Mouse (Mus musculus): ENCODE measurements at regions not wholly inside any gene's neighbourhood (a gene's known extent, or its start where the extent isn't known, plus 50 kb on each side); places are given as distances from the start of the nearest gene placed in this dataset.
"Not testable (repeated sequence)": the region's sequence is repeated elsewhere in the genome, so short reads cannot be mapped to it uniquely, and the experiment has no call there.

DNA sequence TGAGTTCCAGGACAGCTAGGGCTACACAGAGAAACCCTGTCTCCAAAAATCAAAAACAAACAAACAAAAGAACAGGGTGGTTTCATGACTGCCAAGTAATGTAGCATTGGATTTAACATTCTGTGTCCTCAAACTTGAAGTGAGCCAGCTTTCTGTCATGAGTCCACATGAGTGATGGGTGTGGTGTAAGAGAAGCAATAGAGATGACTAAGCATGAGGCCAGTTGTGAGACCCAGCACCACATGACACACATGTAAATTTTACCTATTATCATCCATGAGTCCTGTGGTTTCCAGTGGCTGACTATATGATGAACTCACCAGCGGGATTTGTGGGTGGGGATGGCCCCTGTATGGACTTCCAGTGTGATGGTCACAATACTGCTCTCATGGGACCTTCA is 176.0 kb upstream of the Peli2 start:
- Histone ChIP-seq H3K4me2 (replicated peaks) (no peak overlapping the region), H3K4me3 (no peak overlapping the region), H3K27ac (no peak overlapping the region), H3K27me3 (no peaks in the 10 kb centered on the region), H3K9me3 (no peaks in the 10 kb centered on the region), H3K36me3 (no peaks in the 10 kb centered on the region), H3K9ac (no peak overlapping the region), H3K4me1 (no peaks in the 10 kb centered on the region)
- no peak for ATAC-seq (ENCODE audit: low FRiP score, low read depth)
- WGBS = 84% methylated on average over 1 of the region's 1 CpGs

DNA sequence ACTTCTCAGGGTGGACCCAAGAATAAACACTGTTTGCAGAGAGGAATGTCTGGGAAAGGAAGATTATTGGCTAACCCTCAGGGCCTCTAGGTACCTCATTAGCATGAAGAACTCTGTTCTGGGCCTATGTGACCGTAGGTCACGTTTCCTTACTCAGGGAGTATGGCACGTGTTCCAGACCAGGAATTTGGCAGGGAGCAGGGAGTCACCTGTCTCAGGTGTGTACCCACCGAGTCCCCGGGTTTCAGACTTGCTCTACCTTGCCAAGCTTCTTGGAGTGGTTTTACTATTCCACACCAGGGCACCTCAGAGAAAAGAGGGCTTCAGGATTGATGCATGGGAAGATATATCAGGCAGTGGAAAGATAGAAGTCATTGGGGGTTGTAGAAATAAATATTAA is 169.6 kb upstream of the Peli2 start:
- Histone ChIP-seq H3K4me3 (no peak overlapping the region), H3K9me3 (no peaks in the 10 kb centered on the region), H3K4me2 (replicated peaks) (no peak overlapping the region), H3K9ac (no peak overlapping the region), H3K4me1 (no peaks in the 10 kb centered on the region), H3K27ac (no peak overlapping the region), H3K36me3 (no peaks in the 10 kb centered on the region), H3K27me3 (no peaks in the 10 kb centered on the region)
- ATAC-seq (ENCODE audit: low FRiP score, low read depth) = no peak
- WGBS = 81% methylated on average over 5 of the region's 5 CpGs

DNA sequence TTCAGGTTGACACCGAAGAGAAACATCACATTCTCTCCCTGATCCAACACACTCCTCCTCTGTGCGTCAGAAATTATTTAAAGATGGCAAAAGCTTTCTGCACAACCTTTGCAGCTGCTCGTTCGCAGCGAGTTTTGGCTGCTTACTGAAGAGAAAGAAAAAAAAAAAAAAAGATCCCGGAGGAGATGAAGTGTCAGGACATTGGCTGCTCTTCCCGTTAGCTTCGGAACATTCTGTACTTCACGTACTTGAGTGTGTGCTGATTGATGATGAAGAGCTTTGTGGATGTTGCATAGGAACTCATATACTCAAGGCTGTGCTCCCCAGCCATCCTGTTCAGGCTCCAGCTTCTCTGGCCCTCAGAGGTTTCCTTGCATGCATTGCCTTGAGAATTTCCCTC is 162.5 kb upstream of the Peli2 start:
- Histone ChIP-seq H3K27ac (no peak overlapping the region), H3K27me3 (no peaks in the 10 kb centered on the region), H3K9ac (no peak overlapping the region), H3K36me3 (no peaks in the 10 kb centered on the region), H3K4me1 (0 out of 2 replicates have a peak, but pooled peaks cover 4% of the 10 kb centered on the region), H3K4me2 (replicated peaks) (no peak overlapping the region), H3K4me3 (no peak overlapping the region), H3K9me3 (no peaks in the 10 kb centered on the region)
- ATAC-seq (ENCODE audit: low FRiP score, low read depth) = no peak
- WGBS = 86% methylated on average over 9 of the region's 9 CpGs

DNA sequence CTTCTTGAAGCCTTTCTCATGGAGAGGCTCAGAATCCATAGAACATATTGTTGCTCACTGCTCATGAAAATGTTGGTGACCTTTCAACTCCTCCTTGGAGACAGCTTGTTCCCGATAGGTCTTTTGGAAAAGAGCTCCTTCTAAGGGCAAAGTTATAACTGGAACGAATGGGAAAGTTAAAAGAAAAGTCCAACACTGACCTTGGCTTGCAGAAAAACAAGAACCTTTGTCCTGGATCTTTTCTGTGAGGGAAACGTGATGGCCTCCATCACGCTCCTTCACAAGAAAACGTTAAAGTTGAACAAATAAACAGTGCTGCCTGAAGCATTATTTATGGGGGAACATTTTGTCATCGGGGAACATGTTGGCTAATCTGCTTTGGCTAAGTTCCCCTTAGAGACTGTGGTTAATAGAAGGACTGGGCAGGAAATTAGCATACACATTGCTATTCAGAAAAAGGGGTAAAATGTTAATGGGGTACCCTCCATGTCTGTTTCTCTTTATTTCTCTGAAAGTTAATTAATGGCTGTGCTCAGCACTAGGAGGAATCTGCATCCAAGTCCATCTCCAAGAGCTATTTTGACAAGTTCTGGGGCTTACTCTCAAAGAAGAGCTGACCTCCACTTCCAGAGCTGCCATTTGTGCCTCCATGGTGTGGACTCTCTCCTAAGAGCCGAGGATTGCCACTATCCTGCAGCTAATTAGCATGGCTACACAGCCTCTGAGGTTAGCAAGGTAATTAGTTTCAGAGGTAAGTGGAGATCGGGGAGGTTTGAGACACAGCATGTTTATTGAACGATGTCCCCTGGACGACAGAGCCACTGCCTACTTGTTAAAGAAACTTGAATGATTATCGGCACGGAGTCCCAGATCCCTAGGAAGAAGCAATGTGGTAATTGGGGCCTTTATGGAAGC is 161.0 kb upstream of the Peli2 start:
- H3K4me3 ChIP-seq = no peak overlapping the region
- 33% methylated on average over 12 of the region's 12 CpGs for WGBS
- no peak overlapping the region for H3K4me2 ChIP-seq (replicated peaks)
- 0 out of 2 replicates have a peak, but pooled peaks cover 4% of the 10 kb centered on the region for H3K4me1 ChIP-seq
- H3K36me3 ChIP-seq = no peaks in the 10 kb centered on the region
- no peak overlapping the region for H3K9ac ChIP-seq
- ATAC-seq (ENCODE audit: low FRiP score, low read depth) = no peak
- no peaks in the 10 kb centered on the region for H3K27me3 ChIP-seq
- no peak overlapping the region for H3K27ac ChIP-seq
- H3K9me3 ChIP-seq = no peaks in the 10 kb centered on the region

DNA sequence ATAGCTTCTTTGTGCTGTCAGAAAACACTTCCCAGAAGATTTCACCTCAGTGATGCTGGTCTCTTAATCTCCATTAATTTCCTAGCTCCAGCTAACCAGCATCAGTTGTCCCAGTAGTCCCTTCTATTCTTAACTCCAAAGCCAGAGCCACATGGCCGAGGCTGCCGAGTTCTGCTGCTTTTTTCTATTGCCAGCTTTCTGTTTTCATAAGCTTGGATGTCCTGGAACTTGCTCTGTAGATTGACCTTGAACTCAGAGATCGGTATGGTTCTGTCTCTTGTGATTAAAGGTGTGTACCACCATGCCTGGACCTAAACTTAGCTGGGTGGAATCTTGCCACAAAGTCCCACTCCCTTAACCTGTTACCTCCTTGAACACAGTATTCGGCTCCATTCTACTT is 155.8 kb upstream of the Peli2 start:
- not testable (repeated sequence) for H3K4me1 ChIP-seq; H3K9ac ChIP-seq; H3K27ac ChIP-seq; H3K36me3 ChIP-seq; H3K4me3 ChIP-seq; ATAC-seq (ENCODE audit: low FRiP score, low read depth); H3K4me2 ChIP-seq (replicated peaks); H3K9me3 ChIP-seq; H3K27me3 ChIP-seq
- 82% methylated on average over 4 of the region's 4 CpGs for WGBS

DNA sequence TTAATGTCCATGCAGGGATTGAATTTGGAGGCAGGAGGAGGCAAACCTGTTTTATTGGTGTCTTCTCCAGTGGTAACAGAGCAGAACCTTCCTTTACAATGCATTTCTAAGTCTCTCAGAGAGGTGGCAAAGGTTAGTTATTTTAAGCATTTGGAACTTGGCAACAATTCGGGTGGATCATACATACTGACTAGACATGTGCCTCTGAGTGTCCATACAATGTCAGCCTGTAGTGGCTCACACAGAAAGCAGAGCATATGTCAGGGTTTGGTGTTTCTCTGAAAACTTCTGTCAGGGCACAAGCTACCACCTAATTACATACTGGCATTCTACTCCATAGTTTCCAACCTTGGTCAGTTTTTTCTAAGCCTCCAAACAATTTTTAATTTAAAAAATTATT is 150.8 kb upstream of the Peli2 start:
- no peak for ATAC-seq (ENCODE audit: low FRiP score, low read depth)
- H3K4me2 ChIP-seq (replicated peaks) = no peak overlapping the region
- H3K4me3 ChIP-seq = no peak overlapping the region
- H3K27ac ChIP-seq = no peak overlapping the region
- H3K27me3 ChIP-seq = no peaks in the 10 kb centered on the region
- no peak overlapping the region for H3K9ac ChIP-seq
- no peaks in the 10 kb centered on the region for H3K9me3 ChIP-seq
- no peaks in the 10 kb centered on the region for H3K4me1 ChIP-seq
- 65% methylated on average over 1 of the region's 1 CpGs for WGBS
- H3K36me3 ChIP-seq = no peaks in the 10 kb centered on the region

DNA sequence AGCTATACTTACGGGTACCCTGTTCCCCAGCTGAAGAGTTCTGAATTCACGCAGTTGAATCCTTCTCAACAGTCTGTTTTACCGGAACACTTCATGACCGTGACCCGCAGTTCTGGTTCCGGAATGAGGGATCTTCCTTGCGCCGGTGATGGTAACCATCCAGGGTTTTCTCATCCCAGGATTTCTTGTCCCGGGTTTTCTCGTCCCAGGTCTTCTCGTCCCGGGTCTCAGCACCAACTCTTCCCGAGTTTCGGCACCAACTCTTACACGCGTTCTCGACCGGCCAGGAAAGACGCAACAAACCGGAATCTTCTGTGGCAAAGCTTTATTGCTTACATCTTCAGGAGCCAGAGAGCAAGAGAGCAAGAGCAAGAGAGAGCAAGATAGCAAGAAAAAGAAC is 147.5 kb upstream of the Peli2 start:
- H3K4me1 ChIP-seq; H3K27ac ChIP-seq; H3K27me3 ChIP-seq; H3K4me3 ChIP-seq; H3K4me2 ChIP-seq (replicated peaks); ATAC-seq (ENCODE audit: low FRiP score, low read depth); H3K9ac ChIP-seq; H3K9me3 ChIP-seq; H3K36me3 ChIP-seq: not testable (repeated sequence)
- WGBS = 92% methylated on average over 20 of the region's 20 CpGs

DNA sequence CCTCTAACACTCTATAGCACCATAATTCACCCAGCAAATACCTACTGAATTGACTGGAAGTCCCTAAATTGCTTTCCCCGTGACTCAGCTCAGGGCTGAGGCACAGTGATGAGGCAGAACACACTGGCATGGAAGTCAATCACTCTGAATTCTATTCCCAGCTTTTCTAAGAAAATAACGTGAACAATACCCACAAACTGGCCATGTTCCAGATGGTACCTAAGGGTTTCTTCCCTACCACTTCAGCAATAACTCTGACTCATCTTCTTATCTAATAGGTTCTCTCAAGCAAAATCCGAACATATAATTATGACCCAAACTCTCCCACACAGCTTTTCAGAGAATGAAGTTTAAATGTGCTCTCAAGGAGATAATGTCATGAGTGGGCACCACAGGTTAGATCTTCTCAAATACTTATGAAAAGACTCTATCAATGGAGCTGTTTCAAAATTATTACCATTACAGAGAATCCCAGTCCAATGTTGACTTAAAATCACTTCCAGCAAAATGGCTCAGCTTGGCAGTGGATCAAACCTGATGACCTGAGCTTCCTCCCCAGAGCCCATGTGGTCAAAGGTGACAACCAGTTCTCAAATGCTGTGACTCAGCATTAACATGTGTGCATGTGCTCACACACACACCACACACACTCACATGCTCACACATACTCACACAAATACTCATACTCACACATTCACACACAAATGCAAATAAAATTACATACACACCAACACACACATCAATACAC is 137.5 kb upstream of the Peli2 start:
- H3K9me3 ChIP-seq = no peaks in the 10 kb centered on the region
- H3K4me2 ChIP-seq (replicated peaks) = no peak overlapping the region
- no peaks in the 10 kb centered on the region for H3K27me3 ChIP-seq
- H3K4me1 ChIP-seq = peaks cover 11% of the 10 kb centered on the region
- H3K36me3 ChIP-seq = no peaks in the 10 kb centered on the region
- no peak for ATAC-seq (ENCODE audit: low FRiP score, low read depth)
- H3K4me3 ChIP-seq = no peak overlapping the region
- 61% methylated on average over 3 of the region's 3 CpGs for WGBS
- no peak overlapping the region for H3K27ac ChIP-seq
- no peak overlapping the region for H3K9ac ChIP-seq

DNA sequence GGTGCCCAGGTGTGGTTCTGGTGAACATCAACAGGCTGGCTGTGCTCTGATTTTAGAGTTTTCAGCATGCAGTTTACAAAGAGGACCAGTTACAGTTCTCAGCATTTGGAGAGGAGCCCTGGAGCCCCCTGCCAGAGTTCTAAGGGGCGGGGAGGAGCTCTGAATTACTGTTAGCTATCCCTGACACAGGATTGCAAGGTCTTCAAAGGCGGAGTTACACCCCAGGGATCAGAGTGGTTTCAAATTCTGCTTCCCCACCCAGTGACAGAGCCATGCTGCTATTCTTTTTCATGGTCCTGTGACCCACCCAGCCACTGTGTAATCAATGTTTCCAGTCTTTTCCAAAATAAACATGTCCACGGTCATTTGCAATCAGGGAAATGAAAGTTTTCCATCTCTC is 134.1 kb upstream of the Peli2 start:
- 14% methylated on average over 3 of the region's 3 CpGs for WGBS
- Histone ChIP-seq H3K36me3 (no peaks in the 10 kb centered on the region), H3K9ac (no peak overlapping the region), H3K27ac (no peak overlapping the region), H3K27me3 (no peaks in the 10 kb centered on the region), H3K9me3 (no peaks in the 10 kb centered on the region), H3K4me3 (no peak overlapping the region), H3K4me1 (peaks cover 14% of the 10 kb centered on the region), H3K4me2 (replicated peaks) (0 out of 2 replicates have a peak overlapping the region, but pooled peaks have one; percentile 1)
- ATAC-seq (ENCODE audit: low FRiP score, low read depth) = no peak

DNA sequence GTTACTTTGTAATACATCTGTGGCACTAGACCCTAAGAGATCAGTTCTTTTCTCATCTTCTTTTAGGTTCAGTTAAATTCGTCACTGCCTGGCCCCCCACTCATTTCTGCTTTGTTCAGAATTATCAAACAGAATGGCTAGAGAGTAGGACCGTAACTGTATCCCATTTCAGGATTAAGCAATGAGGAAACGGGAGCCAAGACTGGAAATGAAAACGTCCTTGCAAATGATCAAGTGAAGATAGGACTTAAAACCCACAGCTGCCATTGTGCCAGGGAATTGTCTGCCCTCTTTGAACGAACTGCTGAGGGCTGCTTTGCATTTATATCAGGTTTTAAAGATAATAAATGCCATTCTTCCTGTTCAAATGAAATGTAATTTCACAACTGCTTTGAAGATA is 133.7 kb upstream of the Peli2 start:
- ATAC-seq (ENCODE audit: low FRiP score, low read depth) = no peak
- no peaks in the 10 kb centered on the region for H3K27me3 ChIP-seq
- WGBS = 20% methylated on average over 5 of the region's 5 CpGs
- no peak overlapping the region for H3K27ac ChIP-seq
- H3K4me3 ChIP-seq = no peak overlapping the region
- H3K9me3 ChIP-seq = no peaks in the 10 kb centered on the region
- H3K36me3 ChIP-seq = no peaks in the 10 kb centered on the region
- H3K4me2 ChIP-seq (replicated peaks) = no peak overlapping the region
- peaks cover 14% of the 10 kb centered on the region for H3K4me1 ChIP-seq
- no peak overlapping the region for H3K9ac ChIP-seq

DNA sequence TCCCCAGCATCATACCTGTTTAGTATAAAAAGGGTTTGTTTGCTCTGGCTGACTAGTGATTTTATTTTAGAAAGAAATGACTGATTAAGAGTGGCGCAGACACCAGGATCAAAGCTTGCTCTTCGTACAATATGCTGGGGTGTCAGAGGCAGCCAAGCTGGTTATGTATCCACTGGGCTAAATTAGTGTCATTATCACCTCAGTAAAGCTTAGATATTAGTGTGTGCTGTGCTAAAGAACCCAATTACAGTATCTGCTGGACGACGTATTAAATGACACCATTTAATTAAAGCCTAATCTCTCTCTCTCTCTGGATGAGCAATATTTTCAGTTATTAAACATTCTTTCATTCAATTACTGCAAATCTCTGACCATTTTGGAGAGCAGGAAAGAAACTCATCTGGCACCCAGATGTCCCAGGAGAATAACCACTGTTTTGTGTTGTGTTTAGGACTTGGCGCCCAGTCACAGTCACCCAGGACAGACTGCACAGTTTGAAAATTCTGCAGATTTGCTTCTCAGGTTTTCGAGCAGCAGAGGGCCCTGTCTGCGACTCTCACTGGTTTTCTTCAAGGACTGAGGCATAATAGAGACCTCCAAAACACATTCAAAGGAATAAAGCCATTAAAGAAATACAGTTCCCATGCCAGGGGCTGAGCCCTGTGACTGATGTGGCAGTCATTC is 133.1 kb upstream of the Peli2 start:
- Histone ChIP-seq H3K4me1 (peaks cover 14% of the 10 kb centered on the region), H3K9me3 (no peaks in the 10 kb centered on the region), H3K4me2 (replicated peaks) (no peak overlapping the region), H3K4me3 (no peak overlapping the region), H3K27ac (no peak overlapping the region), H3K9ac (no peak overlapping the region), H3K36me3 (no peaks in the 10 kb centered on the region), H3K27me3 (no peaks in the 10 kb centered on the region)
- no peak for ATAC-seq (ENCODE audit: low FRiP score, low read depth)
- WGBS = 29% methylated on average over 7 of the region's 7 CpGs

DNA sequence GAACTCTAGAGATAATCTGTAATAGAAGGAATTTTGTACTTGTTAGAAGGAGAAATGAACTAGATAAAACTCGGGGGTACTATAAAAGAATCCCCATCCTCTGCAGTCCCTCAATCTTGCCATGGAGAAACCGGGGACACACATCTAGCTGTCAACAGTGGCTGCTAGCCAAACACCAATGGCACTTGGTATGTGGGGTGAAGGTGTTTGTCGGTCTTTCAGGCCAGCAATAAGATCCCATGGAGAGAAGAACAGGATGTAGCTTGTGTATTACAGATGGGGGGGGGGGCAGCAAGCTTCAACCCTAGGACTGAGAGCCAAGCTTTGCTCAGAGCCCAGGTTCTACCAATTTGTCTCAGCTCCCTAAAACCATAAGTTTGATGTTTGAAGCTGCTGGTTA is 132.5 kb upstream of the Peli2 start:
- no peak overlapping the region for H3K9ac ChIP-seq
- H3K9me3 ChIP-seq = no peaks in the 10 kb centered on the region
- peaks cover 14% of the 10 kb centered on the region for H3K4me1 ChIP-seq
- WGBS = 59% methylated on average over 3 of the region's 3 CpGs
- no peaks in the 10 kb centered on the region for H3K36me3 ChIP-seq
- H3K27me3 ChIP-seq = no peaks in the 10 kb centered on the region
- H3K4me2 ChIP-seq (replicated peaks) = no peak overlapping the region
- no peak overlapping the region for H3K4me3 ChIP-seq
- no peak overlapping the region for H3K27ac ChIP-seq
- no peak for ATAC-seq (ENCODE audit: low FRiP score, low read depth)

Measured in limb, embryonic 13.5 days (tissue).